Mouse (Mus musculus) right cerebral cortex, postnatal 25 days (tissue): ENCODE results near the gene H2-T22.
A peak's percentile ranks its signal among the peaks of the same experiment; 100 is the strongest.
"Not testable (repeated sequence)": the region's sequence is repeated elsewhere in the genome, so short reads cannot be mapped to it uniquely, and the experiment has no call there.

ENCODE experiments used
- DNase-seq: peaks from one replicate; pipeline ENCODE4 v3.0.0; 2022

The H2-T22 gene

GRCm38 (mm10) chr17:36028879-36029619 is 13.5 kb downstream of the H2-T22 start:
- DNase-seq: no peak

- no peak for DNase-seq
These were observed 14.9 kb downstream of the H2-T22 start for GRCm38 (mm10) chr17:36027663-36028062.

- no peak for DNase-seq
These were observed 16.6 kb downstream of the H2-T22 start for GRCm38 (mm10) chr17:36025901-36026300.

GRCm38 (mm10) chr17:36025197-36025596 is 17.4 kb downstream of the H2-T22 start:
- DNase-seq: no peak

- DNase-seq: no peak
These were observed 18.6 kb downstream of the H2-T22 start for GRCm38 (mm10) chr17:36023710-36024654.

- no peak for DNase-seq
These were observed 19.6 kb downstream of the H2-T22 start for GRCm38 (mm10) chr17:36022922-36023321.

GRCm38 (mm10) chr17:36022098-36022497 is 20.4 kb downstream of the H2-T22 start:
- DNase-seq: no peak

- DNase-seq: no peak
These were observed 21.2 kb downstream of the H2-T22 start for GRCm38 (mm10) chr17:36021309-36021708.

- peak; percentile 38 for DNase-seq
These were observed 22.1 kb downstream of the H2-T22 start, which contains the start of gene H2-T24 for GRCm38 (mm10) chr17:36020191-36021073. Gene H2-T24 (minus strand): TSS chr17:36020560.

- no peak for DNase-seq
These were observed 23.0 kb downstream of the H2-T22 start for GRCm38 (mm10) chr17:36019519-36019918.

- no peak for DNase-seq
These were observed 23.6 kb downstream of the H2-T22 start for GRCm38 (mm10) chr17:36018979-36019378.

GRCm38 (mm10) chr17:36017046-36017445 is 25.5 kb downstream of the H2-T22 start:
- DNase-seq: no peak

GRCm38 (mm10) chr17:36014977-36015376 is 27.6 kb downstream of the H2-T22 start:
- no peak for DNase-seq

- DNase-seq: not testable (repeated sequence)
These were observed 38.1 kb downstream of the H2-T22 start for GRCm38 (mm10) chr17:36004409-36004808.

- no peak for DNase-seq
These were observed 39.2 kb downstream of the H2-T22 start for GRCm38 (mm10) chr17:36003331-36003730.

- no peak for DNase-seq
These were observed 40.6 kb downstream of the H2-T22 start for GRCm38 (mm10) chr17:36001966-36002365.

GRCm38 (mm10) chr17:36001121-36001897 is 41.2 kb downstream of the H2-T22 start:
- DNase-seq: no peak

GRCm38 (mm10) chr17:36000349-36000748 is 42.2 kb downstream of the H2-T22 start:
- no peak for DNase-seq

GRCm38 (mm10) chr17:35999356-35999755 is 43.2 kb downstream of the H2-T22 start:
- DNase-seq: no peak

- DNase-seq: no peak
These were observed 43.8 kb downstream of the H2-T22 start for GRCm38 (mm10) chr17:35998545-35999305.
